Mouse (Mus musculus) macrophage (primary cell): ENCODE data around the gene Papss2. TPM values are rescaled to one million over a fixed set of nuclear protein-coding genes. Genes with fewer than 3 reads are reported as not detected.

ENCODE experiments used
- polyA plus RNA-seq: library from polyadenylated mRNA; stranded (reverse); fragments of 250-400 nt; gene quantifications from 3 replicates; pipeline ENCODE4 v1.2.4, GENCODE M21; 2018; ENCODE audit warnings: inconsistent platforms

The Papss2 gene
- polyA plus RNA-seq, 1 experiment from 2014 or later, result 26.2 TPM

Other genes starting within 250 kb of the Papss2 start
- gene Sgms1, start 206.1 kb upstream of the Papss2 start, polyA plus RNA-seq, result 20.0 to 20.8 TPM (median 20.7 TPM) in 3 replicates
- 2.4 to 44.9 TPM (median 39.4 TPM) in 3 replicates for gene Rpl9-ps6, start 129.2 kb upstream of the Papss2 start, polyA plus RNA-seq
- 17.2 to 36.1 TPM (median 26.8 TPM) in 3 replicates for gene Minpp1, start 110.0 kb upstream of the Papss2 start, polyA plus RNA-seq
- gene Atad1, start 144.0 kb downstream of the Papss2 start, polyA plus RNA-seq, result 49.6 to 65.6 TPM (median 57.5 TPM) in 3 replicates
- 29.6 to 30.5 TPM (median 30.4 TPM) in 3 replicates for gene Pten, start 161.7 kb downstream of the Papss2 start, polyA plus RNA-seq